Mouse (Mus musculus) myocyte (in vitro differentiated cells): ENCODE measurements around the gene Stum. TPM values are rescaled to one million over a fixed set of nuclear protein-coding genes. Genes with fewer than 3 reads are reported as not detected.

Experiments used
- H3K27me3 ChIP-seq: one replicate; pipeline ENCODE4 v1.6.1; 2011; ENCODE audit not compliant: control insufficient read depth, insufficient read depth, insufficient read length
- H3K36me3 ChIP-seq: one replicate; pipeline ENCODE4 v1.6.1; 2011; ENCODE audit not compliant: control insufficient read depth, insufficient read depth
- H3K4me2 ChIP-seq: one replicate; pipeline ENCODE4 v1.6.1; 2011; ENCODE audit warnings: low read depth, control low read depth
- H3K4me3 ChIP-seq: one replicate; pipeline ENCODE4 v1.5.1; 2011; ENCODE audit warnings: mild to moderate bottlenecking, control low read depth, moderate library complexity
- H3K79me2 ChIP-seq: one replicate; pipeline ENCODE4 v1.6.1; 2011; ENCODE audit not compliant: control insufficient read depth, insufficient read depth
- H3ac ChIP-seq: one replicate; pipeline ENCODE4 v1.6.1; 2011; ENCODE audit not compliant: control insufficient read depth, insufficient read length
- CEBPB ChIP-seq: IDR thresholded peaks from 2 replicates; pipeline ENCODE4 v1.6.1; 2011; ENCODE audit warnings: mild to moderate bottlenecking, moderate library complexity; ENCODE audit not compliant: poor library complexity, insufficient read depth, severe bottlenecking
- E2F4 ChIP-seq: IDR thresholded peaks from one replicate; pipeline ENCODE4 v1.6.1; 2011; ENCODE audit warnings: mild to moderate bottlenecking, control low read depth, moderate library complexity; ENCODE audit not compliant: insufficient read depth
- MAX ChIP-seq: IDR thresholded peaks from one replicate; pipeline ENCODE4 v1.6.1; 2011; ENCODE audit warnings: low read depth, mild to moderate bottlenecking, control low read depth
- MYOD1 ChIP-seq, 3 experiments: IDR thresholded peaks; one replicate each; pipeline ENCODE4 v1.6.1; 2011; ENCODE audit warnings: control low read depth in 2 of 3, low read depth in 2 of 3, mild to moderate bottlenecking in 2 of 3, moderate library complexity in 1 of 3; ENCODE audit not compliant: insufficient read length in 2 of 3, control insufficient read depth in 1 of 3
- MYOG ChIP-seq, 3 experiments: IDR thresholded peaks; one replicate each; pipeline ENCODE4 v1.6.1; 2011; ENCODE audit warnings: control low read depth in 2 of 3, low read depth in 2 of 3, mild to moderate bottlenecking in 2 of 3; ENCODE audit not compliant: insufficient read length in 2 of 3, control insufficient read depth in 1 of 3, insufficient read depth in 1 of 3
- POLR2A ChIP-seq: IDR thresholded peaks from one replicate; pipeline ENCODE4 v1.6.1; 2011; ENCODE audit warnings: low read depth, mild to moderate bottlenecking, control low read depth, moderate library complexity; ENCODE audit not compliant: insufficient read length
- POLR2AphosphoS2 ChIP-seq: IDR thresholded peaks from one replicate; pipeline ENCODE4 v1.6.1; 2011; ENCODE audit warnings: low read depth, control low read depth; ENCODE audit not compliant: insufficient read length
- REST ChIP-seq: IDR thresholded peaks from one replicate; pipeline ENCODE4 v1.6.1; 2011; ENCODE audit warnings: mild to moderate bottlenecking, control low read depth, moderate library complexity; ENCODE audit not compliant: insufficient read depth, insufficient read length
- SRF ChIP-seq: IDR thresholded peaks from one replicate; pipeline ENCODE4 v1.6.1; 2011; ENCODE audit warnings: low read depth; ENCODE audit not compliant: control insufficient read depth, insufficient read length
- TCF12 ChIP-seq: IDR thresholded peaks from one replicate; pipeline ENCODE4 v1.6.1; 2011; ENCODE audit warnings: mild to moderate bottlenecking, control low read depth; ENCODE audit not compliant: poor library complexity, insufficient read depth, severe bottlenecking
- TCF3 ChIP-seq: IDR thresholded peaks from one replicate; pipeline ENCODE4 v1.6.1; 2011; ENCODE audit warnings: low read depth, control low read depth; ENCODE audit not compliant: insufficient read length
- USF1 ChIP-seq: IDR thresholded peaks from one replicate; pipeline ENCODE4 v1.6.1; 2011; ENCODE audit warnings: low read depth, mild to moderate bottlenecking, control low read depth, moderate library complexity
- polyA plus RNA-seq: library from polyadenylated mRNA; unstranded; fragments of >200 nt; fragmentation: generic; extraction: Trizol; gene quantifications from one replicate; pipeline ENCODE4 v1.2.1, GENCODE M21; 2012; ENCODE audit warnings: missing spikeins

The Stum gene
- polyA plus RNA-seq, 1 experiment, result 0.28 TPM

DNA sequence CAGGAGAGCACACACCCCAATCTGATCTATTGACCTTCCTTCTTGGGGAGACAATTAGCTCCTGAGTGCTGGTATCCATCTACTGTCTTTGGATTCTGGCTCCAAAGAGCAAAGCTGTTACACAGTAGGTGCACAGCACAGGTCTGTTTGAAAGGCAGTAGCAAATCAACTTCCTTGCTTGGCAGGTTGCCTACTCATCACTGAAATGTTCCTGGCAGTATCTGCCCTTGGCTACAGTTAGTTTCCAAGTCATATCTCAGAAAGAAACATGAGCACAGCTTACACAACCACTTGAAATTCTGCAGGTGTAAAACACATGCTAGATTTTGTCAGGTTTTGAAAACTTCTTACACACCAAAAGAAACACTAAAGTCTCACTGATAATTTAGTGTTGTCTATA is 9.7 kb downstream of the Stum start:
- TF ChIP-seq POLR2AphosphoS2 (no peak), MAX (no peak), POLR2A (no peak), CEBPB (no peak), REST (no peak), SRF (no peak), TCF3 (no peak), MYOG (IDR thresholded peaks at IDR 0.05; ENCODE audit: control insufficient read depth in 1 of 3, insufficient read depth in 1 of 3, insufficient read length in 2 of 3, low read depth in 2 of 3) (no peak), E2F4 (no peak), MYOD1 (IDR thresholded peaks at IDR 0.05; ENCODE audit: control insufficient read depth in 1 of 3, insufficient read length in 2 of 3, low read depth in 2 of 3) (no peak), TCF12 (no peak), USF1 (no peak)
- no peaks in the 10 kb centered on the region for H3K36me3 ChIP-seq
- H3ac ChIP-seq, result no peak overlapping the region
- H3K27me3 ChIP-seq, result peaks cover 45% of the 10 kb centered on the region
- no peaks in the 10 kb centered on the region for H3K79me2 ChIP-seq
- no peak overlapping the region for H3K4me2 ChIP-seq
- no peak overlapping the region for H3K4me3 ChIP-seq

DNA sequence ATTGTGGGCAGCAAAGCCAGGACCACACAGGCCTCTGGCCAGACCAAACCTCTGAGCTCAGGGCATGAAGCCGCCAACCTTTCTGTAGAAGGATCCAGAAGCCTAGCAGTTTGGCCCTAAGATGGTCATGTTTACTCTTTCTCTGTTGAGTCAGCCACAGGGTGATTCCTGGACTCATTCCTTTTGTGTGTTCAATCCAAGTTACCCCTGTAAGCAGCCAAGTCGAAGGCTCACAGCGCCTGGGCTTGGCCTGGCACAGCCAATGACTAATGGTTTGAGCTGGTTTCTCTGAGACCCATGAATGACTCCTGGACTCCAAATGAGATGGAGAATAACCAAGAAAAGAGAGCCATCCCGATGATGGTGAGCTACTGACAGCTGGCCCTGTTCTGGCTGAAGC is 15.3 kb downstream of the Stum start:
- no peak for TF ChIP-seq MYOG (IDR thresholded peaks at IDR 0.05; ENCODE audit: control insufficient read depth in 1 of 3, insufficient read depth in 1 of 3, insufficient read length in 2 of 3, low read depth in 2 of 3)
- no peak for TF ChIP-seq SRF
- TF ChIP-seq POLR2A, result no peak
- no peak for TF ChIP-seq MYOD1 (IDR thresholded peaks at IDR 0.05; ENCODE audit: control insufficient read depth in 1 of 3, insufficient read length in 2 of 3, low read depth in 2 of 3)
- TF ChIP-seq CEBPB, result no peak
- TF ChIP-seq TCF12, result no peak
- no peak for TF ChIP-seq TCF3
- TF ChIP-seq POLR2AphosphoS2, result no peak
- H3ac ChIP-seq, result no peak overlapping the region
- peaks cover 30% of the 10 kb centered on the region for H3K27me3 ChIP-seq
- no peak overlapping the region for H3K4me3 ChIP-seq
- no peaks in the 10 kb centered on the region for H3K79me2 ChIP-seq
- H3K4me2 ChIP-seq, result no peak overlapping the region
- H3K36me3 ChIP-seq, result no peaks in the 10 kb centered on the region

DNA sequence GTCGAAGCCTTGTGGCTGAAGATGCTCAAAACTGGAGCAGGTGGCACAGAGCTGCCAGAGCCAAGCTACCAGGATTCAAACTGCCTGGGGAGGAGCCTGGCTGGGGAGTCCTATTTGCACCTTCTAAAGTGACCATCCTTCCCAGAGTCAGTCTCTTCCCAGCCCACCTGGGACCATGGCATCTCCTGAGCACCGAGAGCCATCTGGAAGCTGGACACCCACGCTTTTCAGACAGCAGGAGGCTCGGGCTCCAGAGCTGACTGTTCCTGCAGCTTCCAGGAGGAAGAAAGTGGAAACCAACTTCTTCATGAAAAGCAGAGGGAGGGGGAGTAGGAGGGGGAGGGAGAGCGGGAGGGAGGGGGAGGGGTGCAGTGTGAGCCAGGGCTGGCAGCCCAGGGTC is 17.7 kb downstream of the Stum start:
- no peak overlapping the region for H3K4me2 ChIP-seq
- TF ChIP-seq MAX (no peak), CEBPB (no peak)
- H3ac ChIP-seq, result no peak overlapping the region
- no peak overlapping the region for H3K4me3 ChIP-seq
- no peaks in the 10 kb centered on the region for H3K36me3 ChIP-seq
- H3K27me3 ChIP-seq, result peaks cover 26% of the 10 kb centered on the region
- H3K79me2 ChIP-seq, result no peaks in the 10 kb centered on the region

DNA sequence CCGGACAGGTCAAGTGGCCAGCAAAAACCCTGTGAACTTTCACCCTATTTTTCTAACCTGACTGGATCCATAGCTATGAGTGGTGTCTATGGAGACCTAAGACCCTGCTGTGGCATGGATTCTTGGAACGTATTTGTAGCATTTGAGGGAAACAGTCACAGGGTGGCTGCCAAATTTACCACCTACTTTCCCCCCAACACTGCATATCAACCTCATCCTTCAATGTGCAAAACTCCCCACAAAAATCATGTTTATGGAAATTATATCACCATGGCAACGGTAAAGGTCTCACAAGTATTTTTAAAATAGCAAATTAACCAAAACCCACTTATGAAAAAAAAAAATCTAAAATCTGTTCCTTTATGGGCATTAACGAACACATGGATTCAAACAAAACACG is 18.9 kb downstream of the Stum start:
- Histone ChIP-seq H3K27me3 (peaks cover 29% of the 10 kb centered on the region), H3K4me3 (no peak overlapping the region), H3K4me2 (no peak overlapping the region), H3ac (no peak overlapping the region), H3K79me2 (no peaks in the 10 kb centered on the region), H3K36me3 (no peaks in the 10 kb centered on the region)
- TF ChIP-seq POLR2AphosphoS2 (no peak), POLR2A (no peak), CEBPB (no peak), TCF3 (no peak), MAX (no peak), MYOG (IDR thresholded peaks at IDR 0.05; ENCODE audit: control insufficient read depth in 1 of 3, insufficient read depth in 1 of 3, insufficient read length in 2 of 3, low read depth in 2 of 3) (no peak), MYOD1 (IDR thresholded peaks at IDR 0.05; ENCODE audit: control insufficient read depth in 1 of 3, insufficient read length in 2 of 3, low read depth in 2 of 3) (no peak), TCF12 (no peak), REST (no peak), E2F4 (no peak), USF1 (no peak), SRF (no peak)

DNA sequence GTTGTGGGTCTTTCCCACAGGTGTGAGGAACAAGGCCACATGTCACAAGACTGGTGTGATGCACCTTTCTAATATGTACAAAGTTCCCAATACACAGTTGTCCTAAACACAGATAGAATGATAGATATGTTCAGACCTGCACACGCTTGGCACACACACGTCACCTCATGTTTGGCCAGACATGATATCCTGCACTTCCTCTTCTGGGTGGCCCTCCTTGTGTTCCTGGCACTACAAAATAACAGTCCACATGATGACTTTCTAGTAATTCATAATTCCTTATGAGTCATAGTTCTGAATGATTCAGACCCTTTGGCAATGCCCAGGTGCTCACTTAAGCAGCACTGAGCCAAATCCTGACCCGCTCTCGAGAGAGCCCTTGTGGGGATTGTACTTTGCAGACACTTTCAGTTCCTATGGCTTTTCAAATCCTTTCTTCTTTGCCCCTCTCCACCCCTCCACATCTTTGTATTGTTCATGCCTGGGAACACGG is 20.3 kb downstream of the Stum start:
- TF ChIP-seq CEBPB (no peak), MYOD1 (IDR thresholded peaks at IDR 0.05; ENCODE audit: control insufficient read depth in 1 of 3, insufficient read length in 2 of 3, low read depth in 2 of 3) (no peak), REST (no peak), POLR2A (no peak)
- Histone ChIP-seq H3K4me3 (no peak overlapping the region), H3ac (no peak overlapping the region), H3K27me3 (peaks cover 28% of the 10 kb centered on the region), H3K36me3 (no peaks in the 10 kb centered on the region), H3K4me2 (no peak overlapping the region), H3K79me2 (no peaks in the 10 kb centered on the region)
